Mouse (Mus musculus) heart, postnatal 4 days (tissue): ENCODE data around the gene Ly6c1. TPM values are rescaled to one million over a fixed set of nuclear protein-coding genes. Genes with fewer than 3 reads are reported as not detected.
"Not testable (repeated sequence)": the region's sequence is repeated elsewhere in the genome, so short reads cannot be mapped to it uniquely, and the experiment has no call there.

Experiments used
- DNase-seq: peaks from one replicate; pipeline ENCODE4 v3.0.0; 2021
- total RNA-seq, 2 experiments: library from RNA; stranded (reverse); gene quantifications; 2 replicates each; pipeline ENCODE4 v1.2.3; 2021

The Ly6c1 gene
- total RNA-seq = 10 to 100 TPM; 63.2 to 73.2 TPM

GRCm38 (mm10) chr15:75048642-75049261 is at the start of gene Ly6c1:
Gene Ly6c1 (minus strand): TSS chr15:75048830.
- not testable (repeated sequence) for DNase-seq

- not testable (repeated sequence) for DNase-seq
Measured at GRCm38 (mm10) chr15:75088041-75088440, 39.4 kb upstream of the Ly6c1 start.

GRCm38 (mm10) chr15:75069965-75070364 is 21.3 kb upstream of the Ly6c1 start:
- DNase-seq = no peak

- peak; percentile 75 for DNase-seq
Measured at GRCm38 (mm10) chr15:75062030-75062574, 13.5 kb upstream of the Ly6c1 start.

- DNase-seq = peak; percentile 64
Measured at GRCm38 (mm10) chr15:75060505-75060904, 11.9 kb upstream of the Ly6c1 start.

GRCm38 (mm10) chr15:75055985-75056384 is 7.4 kb upstream of the Ly6c1 start:
- DNase-seq = no peak

- not testable (repeated sequence) for DNase-seq
Measured at GRCm38 (mm10) chr15:75055425-75055824, 6.8 kb upstream of the Ly6c1 start.

GRCm38 (mm10) chr15:75052414-75052813 is 3.8 kb upstream of the Ly6c1 start:
- not testable (repeated sequence) for DNase-seq

GRCm38 (mm10) chr15:75051141-75051540 is 2.5 kb upstream of the Ly6c1 start:
- not testable (repeated sequence) for DNase-seq

- DNase-seq = not testable (repeated sequence)
Measured at GRCm38 (mm10) chr15:75050593-75050992, 2.0 kb upstream of the Ly6c1 start.

GRCm38 (mm10) chr15:75049811-75050210 is 1.2 kb upstream of the Ly6c1 start:
- DNase-seq = not testable (repeated sequence)

GRCm38 (mm10) chr15:75047970-75048320 is 685 bp downstream of the Ly6c1 start:
- not testable (repeated sequence) for DNase-seq

- not testable (repeated sequence) for DNase-seq
Measured at GRCm38 (mm10) chr15:75047313-75047969, 1.2 kb downstream of the Ly6c1 start.

- not testable (repeated sequence) for DNase-seq
Measured at GRCm38 (mm10) chr15:75045501-75045900, 3.1 kb downstream of the Ly6c1 start.

GRCm38 (mm10) chr15:75021020-75021759 is 27.4 kb downstream of the Ly6c1 start:
- not testable (repeated sequence) for DNase-seq

GRCm38 (mm10) chr15:75019446-75019845 is 29.2 kb downstream of the Ly6c1 start:
- DNase-seq = not testable (repeated sequence)

Other genes starting within 250 kb of the Ly6c1 start
- not detected for gene Gml2, start 229.8 kb downstream of the Ly6c1 start, total RNA-seq
- not detected for gene 2010109I03Rik, start 151.8 kb downstream of the Ly6c1 start, total RNA-seq
- gene Ly6i, start 65.4 kb downstream of the Ly6c1 start, total RNA-seq = under 1 TPM in 1 of 2 experiments, not detected in 1; 0.32 TPM
- gene Ly6a, start 50.8 kb downstream of the Ly6c1 start, total RNA-seq = 10 to 100 TPM; 27.2 to 29.0 TPM
- 1 to 10 TPM; 1.9 to 2.5 TPM for gene Ly6c2, start 63.1 kb upstream of the Ly6c1 start, total RNA-seq
- gene Ly6g, start 106.4 kb upstream of the Ly6c1 start, total RNA-seq = under 1 TPM in 1 of 2 experiments, not detected in 1; 0.68 TPM
- gene BC025446, start 167.5 kb upstream of the Ly6c1 start, total RNA-seq = not detected
- not detected for gene Ly6f, start 219.6 kb upstream of the Ly6c1 start, total RNA-seq